Mouse (Mus musculus) brown adipose tissue, adult 24 weeks (tissue): ENCODE measurements around the gene Cacna2d2. TPM values are rescaled to one million over a fixed set of nuclear protein-coding genes. Genes with fewer than 3 reads are reported as not detected.

ENCODE experiments used
- H3K27ac ChIP-seq: fragments of 200-500 bp; replicated peaks from 2 replicates; pipeline ENCODE4 v1.5.1; 2012; ENCODE audit warnings: low read depth, mild to moderate bottlenecking, low read length
- H3K4me1 ChIP-seq: fragments of 200-500 bp; 2 replicates; pipeline ENCODE4 v1.6.1; 2012; ENCODE audit warnings: low read length, mixed read lengths; ENCODE audit not compliant: control insufficient read depth, insufficient read depth, insufficient read length
- H3K4me3 ChIP-seq: fragments of 200-500 bp; 2 replicates; pipeline ENCODE4 v1.5.1; 2012; ENCODE audit warnings: low read depth, mild to moderate bottlenecking, low read length, moderate library complexity; ENCODE audit not compliant: insufficient read depth
- polyA plus RNA-seq: library from polyadenylated mRNA; stranded (reverse); fragments of >200 nt; gene quantifications from 2 replicates; pipeline ENCODE4 v1.2.4, GENCODE M21; 2012; ENCODE audit not compliant: missing spikeins, insufficient read depth, insufficient read length

The Cacna2d2 gene
- polyA plus RNA-seq, 1 experiment, result not detected

DNA sequence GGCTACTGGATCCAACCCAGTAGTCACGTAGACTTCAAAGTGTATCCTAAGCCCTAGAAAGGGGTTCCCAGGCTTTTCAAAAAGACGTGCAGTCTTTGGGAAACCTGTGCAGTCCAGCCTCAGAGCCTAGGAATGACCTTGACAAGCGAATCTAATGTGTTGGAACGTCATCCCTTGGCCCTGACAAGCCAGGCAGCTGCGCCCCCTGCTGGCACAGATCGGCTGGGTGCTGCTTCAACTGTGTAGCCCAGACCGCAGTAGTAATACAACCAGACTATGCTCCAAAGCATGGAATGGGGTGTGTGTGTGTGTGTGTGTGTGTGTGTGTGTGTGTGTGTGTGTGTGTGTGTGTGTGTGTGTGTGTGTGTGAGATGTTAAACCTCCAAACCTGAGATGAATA, 64.1 kb downstream of the Cacna2d2 start:
- Histone ChIP-seq H3K4me1 (no peaks in the 10 kb centered on the region), H3K4me3 (no peak overlapping the region), H3K27ac (no peak overlapping the region)

DNA sequence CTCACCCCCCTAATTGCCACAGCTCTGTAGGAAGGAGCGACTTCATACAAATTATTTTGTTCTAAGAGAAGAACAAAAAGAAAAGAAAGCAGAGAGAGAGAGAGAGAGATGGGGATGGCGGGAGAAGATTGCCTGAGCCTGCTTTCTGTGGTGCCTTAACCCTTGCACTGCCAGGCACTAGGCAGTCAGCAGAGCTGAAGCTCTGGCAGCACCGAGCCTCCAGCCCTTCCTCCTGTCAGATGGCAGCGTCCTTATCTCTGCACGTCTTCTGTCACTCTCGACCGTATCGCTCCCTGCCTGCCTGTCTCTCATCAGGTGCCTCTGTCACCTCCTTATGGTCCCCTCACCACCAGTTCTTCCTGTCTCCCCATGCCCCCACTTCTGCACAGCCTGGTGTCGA, 64.7 kb downstream of the Cacna2d2 start:
- Histone ChIP-seq H3K27ac (no peak overlapping the region), H3K4me1 (no peaks in the 10 kb centered on the region), H3K4me3 (no peak overlapping the region)

DNA sequence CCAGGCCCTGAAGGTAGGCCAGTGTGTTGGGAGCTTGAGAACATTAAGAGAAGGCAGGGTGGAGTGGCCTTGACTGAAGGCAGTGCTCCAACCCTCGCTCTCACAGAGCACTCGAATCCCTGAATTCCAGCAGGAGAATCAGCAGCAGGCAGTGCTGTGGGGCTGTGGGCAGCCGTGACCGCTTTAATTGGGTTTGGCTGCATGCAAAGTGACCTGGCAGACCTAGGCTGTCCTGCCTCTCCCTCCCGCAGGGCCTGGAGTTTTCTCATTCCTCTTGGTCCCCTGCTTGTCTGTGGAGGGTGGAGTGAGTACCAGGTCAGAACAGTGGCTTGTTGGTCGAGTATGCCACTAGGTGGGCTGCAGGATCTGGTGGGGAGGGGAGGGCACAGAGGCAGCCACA, 66.2 kb downstream of the Cacna2d2 start:
- Histone ChIP-seq H3K4me3 (no peak overlapping the region), H3K4me1 (no peaks in the 10 kb centered on the region), H3K27ac (no peak overlapping the region)

DNA sequence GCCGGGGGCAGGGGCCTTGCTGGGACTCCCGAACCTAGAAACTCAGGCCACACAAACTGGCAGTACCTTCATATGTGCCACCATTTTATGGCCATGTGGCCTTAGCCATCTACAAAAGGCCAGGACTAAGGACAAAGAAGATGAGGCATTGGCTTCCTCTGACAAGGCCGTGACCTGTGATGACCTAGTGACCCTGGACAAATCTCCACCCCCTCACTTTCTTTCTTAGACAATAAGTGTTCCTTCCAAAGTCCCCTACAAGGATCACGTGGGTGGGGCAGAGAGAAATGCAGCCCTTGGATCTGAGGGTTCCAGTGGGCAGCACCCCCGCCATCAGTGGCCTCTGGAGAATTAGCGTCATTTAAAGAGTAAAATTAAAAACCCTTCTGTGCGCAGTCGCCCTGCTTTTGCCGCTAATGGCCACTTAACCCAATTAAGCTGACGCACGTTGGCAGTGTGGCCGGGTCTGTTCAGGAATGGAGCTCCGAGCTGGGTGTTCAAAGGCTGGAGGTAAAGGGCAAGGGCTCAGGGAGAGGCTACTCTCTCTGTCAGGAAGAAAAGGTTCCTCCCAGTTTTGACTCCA, 69.9 kb downstream of the Cacna2d2 start:
- no peak overlapping the region for H3K4me3 ChIP-seq
- H3K4me1 ChIP-seq, result no peaks in the 10 kb centered on the region
- no peak overlapping the region for H3K27ac ChIP-seq

DNA sequence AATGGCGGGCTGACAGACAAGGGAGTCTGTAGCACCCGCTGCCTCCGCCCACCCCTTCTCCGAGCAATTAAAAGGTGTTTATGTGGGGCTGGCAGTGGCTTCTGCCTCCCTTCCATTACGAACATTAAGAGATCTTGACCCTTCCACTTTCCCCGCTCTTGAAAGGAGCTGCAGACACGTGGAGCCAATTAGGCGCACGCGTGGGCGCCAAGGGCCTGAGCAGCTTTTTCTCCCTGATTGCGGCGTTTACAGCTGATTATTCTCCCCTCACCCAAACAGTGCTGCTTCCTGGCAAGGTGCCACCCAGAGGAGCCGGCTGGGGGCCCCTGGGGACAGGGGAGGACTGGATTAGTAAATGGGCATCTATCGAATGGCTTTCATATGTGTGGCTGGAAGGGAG, 71.0 kb downstream of the Cacna2d2 start:
- Histone ChIP-seq H3K4me1 (no peaks in the 10 kb centered on the region), H3K4me3 (no peak overlapping the region), H3K27ac (no peak overlapping the region)

DNA sequence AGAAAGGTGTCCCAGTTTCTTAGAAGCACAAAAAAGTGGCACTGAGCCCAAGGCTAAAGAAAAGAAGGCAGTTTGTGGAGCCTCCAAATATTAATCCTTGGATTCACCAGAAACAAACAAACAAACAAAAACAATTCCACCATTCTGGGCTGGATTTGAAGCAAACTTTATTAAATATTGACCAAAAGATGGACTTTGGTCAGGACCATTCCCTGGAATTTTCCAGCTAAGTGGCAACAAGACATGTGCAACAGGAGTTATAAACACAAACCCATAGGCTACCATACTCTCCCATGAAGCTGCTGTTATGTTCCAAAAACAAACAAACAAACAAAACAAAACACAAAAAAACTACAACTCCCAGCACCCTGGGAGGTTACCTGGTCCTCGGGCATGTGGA, 74.6 kb downstream of the Cacna2d2 start:
- H3K27ac ChIP-seq, result no peak overlapping the region

DNA sequence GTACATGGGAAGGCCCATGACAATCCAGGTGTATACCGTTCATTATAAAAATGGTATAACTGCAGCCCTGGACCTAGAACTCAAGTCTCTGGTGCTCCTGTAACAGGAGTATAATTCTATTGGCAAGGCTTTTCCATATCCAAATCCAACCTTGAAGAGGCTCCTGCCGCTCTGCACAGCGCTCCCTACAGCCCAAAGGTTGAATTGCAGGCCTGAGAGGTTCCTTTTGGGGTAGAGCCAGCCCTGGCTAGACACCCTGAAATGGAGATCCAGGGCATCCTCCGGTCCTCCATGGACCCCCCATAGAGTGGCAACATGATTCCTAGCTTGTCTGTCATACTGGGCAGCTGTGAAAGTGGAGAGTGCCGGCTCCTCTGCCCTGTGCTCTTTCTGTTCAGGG, 79.6 kb downstream of the Cacna2d2 start:
- Histone ChIP-seq H3K4me1 (no peaks in the 10 kb centered on the region), H3K4me3 (no peak overlapping the region), H3K27ac (no peak overlapping the region)

More for the DNA sequence above, 74.6 kb downstream of the Cacna2d2 start:
- H3K4me3 ChIP-seq, result no peak overlapping the region
- no peaks in the 10 kb centered on the region for H3K4me1 ChIP-seq

DNA sequence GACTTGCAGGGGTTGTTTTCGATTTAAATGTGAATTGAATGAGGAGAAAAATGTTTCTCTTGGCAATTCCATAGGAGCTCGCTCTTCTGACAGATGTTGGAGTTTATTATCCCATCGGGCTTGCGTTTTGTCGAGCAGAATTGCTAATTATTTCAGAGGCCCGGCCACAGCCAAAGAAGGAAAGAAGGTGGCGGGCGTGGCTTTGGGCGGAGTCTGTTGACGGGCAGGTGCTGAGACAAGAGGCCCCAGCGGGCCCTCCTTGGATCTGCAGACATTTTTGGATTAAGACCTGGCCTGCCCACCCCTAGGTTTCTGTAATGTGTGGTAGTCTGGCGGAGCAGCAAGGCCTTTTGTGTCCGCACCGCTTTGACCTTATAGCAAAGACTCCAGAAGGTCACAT, 80.2 kb downstream of the Cacna2d2 start:
- Histone ChIP-seq H3K27ac (no peak overlapping the region), H3K4me3 (no peak overlapping the region), H3K4me1 (no peaks in the 10 kb centered on the region)

DNA sequence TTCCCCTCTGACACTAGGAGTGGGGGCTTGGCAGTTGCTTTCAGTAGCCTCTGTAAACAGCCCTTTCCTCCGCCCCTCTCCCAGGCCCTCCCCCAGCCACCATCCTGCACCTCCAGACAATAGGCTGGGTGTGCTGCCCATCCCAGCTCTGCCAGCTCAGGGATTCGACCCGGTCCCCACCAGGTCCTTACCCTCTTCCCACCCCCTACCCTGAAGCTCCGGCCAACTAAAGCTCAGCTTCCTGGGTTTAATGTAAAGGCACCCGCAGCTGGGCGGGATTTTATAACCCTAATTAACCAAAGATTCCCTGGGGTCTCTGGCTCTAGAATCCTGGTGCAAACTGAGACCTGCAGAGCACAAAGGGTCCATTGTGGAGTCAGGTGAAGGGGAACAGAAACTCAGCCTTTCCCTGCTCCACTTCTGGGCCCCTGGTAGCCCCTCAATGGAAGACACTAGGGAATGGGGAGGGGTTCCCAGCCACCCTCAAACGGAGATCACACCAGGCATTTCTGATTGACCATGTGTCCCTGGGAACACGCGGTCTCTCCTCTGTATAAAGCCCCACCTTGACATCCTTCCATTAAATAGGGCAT, 81.2 kb downstream of the Cacna2d2 start:
- Histone ChIP-seq H3K27ac (no peak overlapping the region), H3K4me3 (no peak overlapping the region), H3K4me1 (no peaks in the 10 kb centered on the region)

DNA sequence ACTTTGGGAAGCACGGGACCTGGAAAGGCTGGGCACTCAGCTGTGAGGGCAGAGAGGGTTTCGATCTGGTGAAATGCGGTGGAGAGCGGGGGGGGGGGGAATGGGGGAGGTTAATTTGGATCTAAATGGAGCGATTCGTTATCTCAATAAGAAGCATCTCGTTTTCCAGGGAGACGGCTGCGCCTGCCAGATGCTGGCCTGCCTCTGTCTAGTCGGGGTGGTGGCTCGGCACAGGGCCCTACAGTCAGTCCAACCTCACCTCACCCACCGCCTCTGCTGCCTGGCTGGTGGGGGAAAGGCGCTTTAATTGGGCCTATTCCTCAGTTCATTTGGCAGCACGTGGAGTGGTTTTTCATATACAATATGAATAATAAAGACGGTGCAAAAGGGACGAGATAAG, 81.9 kb downstream of the Cacna2d2 start:
- Histone ChIP-seq H3K27ac (no peak overlapping the region), H3K4me1 (no peaks in the 10 kb centered on the region), H3K4me3 (no peak overlapping the region)

DNA sequence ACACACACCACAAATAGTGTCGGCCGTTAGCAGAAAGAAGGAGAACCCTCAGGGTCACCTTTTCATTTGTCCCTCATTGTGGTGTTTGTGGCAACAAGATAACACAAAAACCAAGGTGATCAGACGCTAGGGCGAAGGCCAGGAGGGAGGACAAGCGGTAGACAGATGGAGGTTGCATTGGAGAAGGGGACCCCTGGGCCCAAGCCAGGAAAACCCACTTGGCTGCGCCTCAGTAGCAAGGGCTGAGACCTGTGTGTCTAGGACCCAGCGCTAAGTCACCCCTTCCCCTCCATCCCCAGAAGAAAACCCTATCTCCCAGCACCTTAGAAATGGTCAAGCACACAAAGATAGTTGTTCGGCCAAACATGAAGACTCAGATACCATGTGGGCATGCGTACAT, 82.6 kb downstream of the Cacna2d2 start:
- Histone ChIP-seq H3K27ac (no peak overlapping the region), H3K4me3 (no peak overlapping the region), H3K4me1 (no peaks in the 10 kb centered on the region)

DNA sequence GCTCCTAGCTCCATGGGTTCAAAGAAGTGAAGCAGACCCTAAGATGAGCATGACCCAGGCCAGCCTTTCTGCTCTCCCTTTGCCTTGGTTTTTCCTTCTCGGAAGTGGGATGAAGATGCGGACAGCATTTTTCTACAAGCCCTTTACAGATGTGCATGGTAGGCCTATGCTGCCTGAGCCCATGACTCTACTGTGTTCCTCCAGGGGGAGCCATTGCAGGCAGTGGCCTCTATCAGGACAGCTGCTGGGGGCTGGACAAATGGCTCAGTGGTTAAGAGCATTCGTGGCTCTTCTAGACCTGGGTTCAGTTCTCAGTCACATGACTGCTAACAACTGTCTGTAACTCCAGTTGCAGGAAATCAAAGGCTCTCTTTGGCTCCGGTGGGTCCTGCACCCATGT, 83.4 kb downstream of the Cacna2d2 start:
- no peak overlapping the region for H3K4me3 ChIP-seq
- H3K27ac ChIP-seq, result no peak overlapping the region
- no peaks in the 10 kb centered on the region for H3K4me1 ChIP-seq

DNA sequence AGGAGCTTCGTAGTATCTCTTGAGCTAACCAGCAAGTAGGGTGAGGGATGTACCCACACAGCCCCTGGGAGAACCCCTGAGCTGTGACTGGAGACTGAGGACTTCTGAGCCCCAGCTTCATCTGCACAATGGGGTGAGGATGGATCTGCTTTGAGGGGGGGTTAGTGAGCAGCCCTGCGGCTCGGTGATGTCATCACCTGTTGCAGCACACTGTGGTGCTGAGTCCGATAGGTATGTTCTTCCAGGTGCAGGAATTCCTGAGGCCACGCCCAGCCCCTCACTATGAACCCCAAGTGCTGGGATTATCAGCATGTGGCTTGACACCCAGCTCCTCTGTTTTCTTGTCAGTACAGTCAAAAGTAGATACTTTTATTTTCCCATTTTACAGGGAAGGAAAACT, 84.3 kb downstream of the Cacna2d2 start:
- Histone ChIP-seq H3K27ac (no peak overlapping the region), H3K4me1 (no peaks in the 10 kb centered on the region), H3K4me3 (no peak overlapping the region)

DNA sequence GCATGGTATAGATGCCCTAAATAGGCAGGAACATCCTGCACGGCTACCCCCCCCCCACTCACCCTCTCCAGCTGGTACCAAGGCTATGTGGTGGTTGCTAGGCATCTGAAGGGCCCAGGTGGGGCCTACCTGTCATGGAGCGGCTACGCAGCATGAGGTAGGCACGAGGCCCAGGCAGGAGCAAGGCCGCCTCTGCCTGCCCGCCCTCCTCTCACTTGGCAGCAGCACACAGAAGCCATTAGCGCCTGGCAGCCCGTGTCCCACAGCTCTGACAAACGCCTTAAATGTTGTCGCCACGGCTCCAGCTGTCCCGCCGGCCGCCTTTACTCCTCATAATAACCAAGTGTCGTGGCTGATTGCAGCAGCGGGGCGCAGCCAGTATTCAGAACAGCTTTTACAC, 84.9 kb downstream of the Cacna2d2 start:
- H3K4me1 ChIP-seq, result no peaks in the 10 kb centered on the region
- no peak overlapping the region for H3K4me3 ChIP-seq
- H3K27ac ChIP-seq, result no peak overlapping the region

DNA sequence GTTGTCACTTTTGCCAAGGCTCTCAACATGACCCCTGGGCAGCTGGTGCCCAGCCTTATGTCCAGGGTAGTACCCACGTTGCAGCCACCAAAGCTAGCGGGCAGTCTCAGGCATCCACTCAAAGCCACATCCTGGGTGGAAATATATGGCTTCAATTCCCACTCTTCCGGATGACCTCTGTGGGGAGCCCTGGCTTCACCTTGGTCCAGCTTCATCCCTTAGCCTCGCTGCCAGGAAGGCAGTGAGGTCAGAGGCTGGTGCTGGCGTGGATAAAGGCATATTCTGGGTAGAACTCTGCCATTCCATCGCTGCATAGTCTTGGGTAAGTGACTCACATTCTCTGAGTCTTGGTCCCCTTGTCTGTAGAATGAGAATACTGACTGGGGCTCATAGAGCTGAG, 85.4 kb downstream of the Cacna2d2 start:
- Histone ChIP-seq H3K4me1 (no peaks in the 10 kb centered on the region), H3K4me3 (no peak overlapping the region), H3K27ac (no peak overlapping the region)

DNA sequence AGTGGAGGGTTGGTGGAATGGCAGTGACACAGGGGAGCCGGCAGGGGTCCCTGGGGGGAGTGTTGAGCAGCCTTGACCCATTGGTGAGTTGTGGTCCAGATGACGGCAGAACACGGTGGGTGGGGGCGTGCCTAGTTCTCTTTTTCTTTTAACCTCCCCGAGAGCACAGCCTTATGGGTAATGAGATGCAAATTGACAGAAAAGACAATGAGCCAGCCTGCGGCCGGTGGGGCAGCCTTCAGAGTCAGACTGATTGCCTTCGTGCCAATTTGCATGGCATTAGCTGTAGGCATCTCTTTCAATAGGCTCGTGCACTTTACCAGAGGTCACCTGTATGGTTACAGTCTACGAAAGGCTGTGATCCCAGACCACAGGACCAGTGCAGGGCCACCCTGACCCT, 86.7 kb downstream of the Cacna2d2 start:
- Histone ChIP-seq H3K4me3 (no peak overlapping the region), H3K27ac (no peak overlapping the region), H3K4me1 (no peaks in the 10 kb centered on the region)
